Mouse (Mus musculus) stomach, embryonic 16.5 days (tissue): ENCODE measurements around the gene Ctnnd2. TPM values are rescaled to one million over a fixed set of nuclear protein-coding genes. Genes with fewer than 3 reads are reported as not detected.

Experiments
- ATAC-seq: fragments of 200-750 bp; cut with Nextera tagmentation; 2 replicates; pipeline ENCODE4 v1.8.0; 2017; ENCODE audit warnings: moderate number of reproducible peaks, moderate TSS enrichment; ENCODE audit not compliant: insufficient read depth, low FRiP score
- H3K27ac ChIP-seq: fragments of 300-500 bp; sonication (generic); 2 replicates; pipeline ENCODE4 v1.5.1; 2014; ENCODE audit warnings: low read length
- H3K27me3 ChIP-seq: fragments of 300-500 bp; sonication (generic); 2 replicates; pipeline ENCODE4 v1.6.1; 2014; ENCODE audit warnings: low read length, control low read depth, mixed read lengths; ENCODE audit not compliant: control insufficient read depth, insufficient read depth
- H3K36me3 ChIP-seq: fragments of 300-500 bp; sonication (generic); 2 replicates; pipeline ENCODE4 v1.6.1; 2014; ENCODE audit warnings: low read length; ENCODE audit not compliant: control insufficient read depth, insufficient read depth
- H3K4me1 ChIP-seq: fragments of 300-500 bp; sonication (generic); 2 replicates; pipeline ENCODE4 v1.6.1; 2014; ENCODE audit warnings: low read length, control low read depth, mixed read lengths; ENCODE audit not compliant: control insufficient read depth, insufficient read depth
- H3K4me2 ChIP-seq: fragments of 300-500 bp; sonication (generic); 2 replicates; pipeline ENCODE4 v1.6.1; 2014; ENCODE audit warnings: low read depth, low read length, mixed read lengths
- H3K4me3 ChIP-seq: fragments of 300-500 bp; sonication (generic); replicated peaks from 2 replicates; pipeline ENCODE4 v1.5.1; 2014; ENCODE audit warnings: mild to moderate bottlenecking, low read length
- H3K9ac ChIP-seq: fragments of 300-500 bp; sonication (generic); 2 replicates; pipeline ENCODE4 v1.6.1; 2014; ENCODE audit warnings: low read length
- H3K9me3 ChIP-seq: fragments of 300-500 bp; sonication (generic); replicated peaks from 2 replicates; pipeline ENCODE4 v1.6.1; 2016; ENCODE audit warnings: low read length, control low read depth; ENCODE audit not compliant: control insufficient read depth
- WGBS: fragments of 180-500 bp; shearing (Covaris S2); extraction: QIAGEN DNeasy Blood & Tissue Kit; methylation state at CpG from one replicate; pipeline ENCODE4 v1.1.7; 2014; 5-methylcytosine and 5-hydroxymethylcytosine counted together
- polyA plus RNA-seq: library from polyadenylated mRNA; unstranded; fragments of >200 nt; fragmentation: Nextera tagmentation; extraction: Ambion mirVana; gene quantifications from 2 replicates; pipeline ENCODE4 v1.2.1, GENCODE M21; 2015

The Ctnnd2 gene
- polyA plus RNA-seq, 1 experiment from 2014 or later: 2.6 TPM

DNA sequence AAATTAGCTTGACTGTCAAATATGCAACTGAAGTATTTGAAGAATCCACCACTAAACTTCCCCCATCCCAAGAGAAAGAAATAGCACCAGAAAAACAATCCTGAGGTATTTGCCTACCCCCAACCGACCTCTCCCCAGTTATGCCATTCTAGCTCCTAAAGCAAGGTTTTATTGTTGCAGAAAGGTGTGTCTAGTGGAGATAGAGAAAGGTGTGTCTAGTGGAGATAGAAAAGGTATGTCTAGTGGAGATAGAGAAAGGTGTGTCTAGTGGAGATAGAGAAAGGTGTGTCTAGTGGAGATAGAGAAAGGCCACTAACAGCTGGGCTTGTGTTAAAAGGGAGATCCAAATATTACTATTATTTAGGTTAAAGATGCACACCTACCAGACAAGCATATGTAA lies 607.5 kb downstream of the Ctnnd2 start:
- no peak overlapping the region for H3K27ac ChIP-seq
- no peaks in the 10 kb centered on the region for H3K36me3 ChIP-seq
- no peak overlapping the region for H3K9ac ChIP-seq
- no peaks in the 10 kb centered on the region for H3K27me3 ChIP-seq
- H3K9me3 ChIP-seq: no peaks in the 10 kb centered on the region
- no peak overlapping the region for H3K4me3 ChIP-seq
- 56% methylated on average over 1 of the region's 1 CpGs for WGBS
- H3K4me1 ChIP-seq: no peaks in the 10 kb centered on the region
- H3K4me2 ChIP-seq: no peak overlapping the region
- ATAC-seq: no peak

DNA sequence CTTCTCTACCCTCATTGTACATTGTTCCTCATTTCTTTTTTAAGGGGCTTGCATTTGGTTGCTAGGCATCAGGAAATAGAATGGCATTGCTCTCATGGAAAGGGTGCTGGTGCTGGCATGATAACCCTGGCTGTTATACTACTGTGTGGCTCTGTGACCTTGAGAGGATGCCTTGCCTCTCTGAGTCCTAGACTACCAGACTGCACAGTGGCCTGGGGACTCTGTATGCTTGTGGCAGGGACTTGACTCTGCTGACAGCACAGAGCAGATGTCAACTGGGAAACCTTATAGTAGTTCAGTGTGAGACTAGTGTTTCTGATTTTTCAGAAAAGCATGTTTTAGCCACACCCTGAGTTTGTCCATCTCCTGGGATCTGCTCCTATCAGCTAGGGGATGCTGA lies 608.6 kb downstream of the Ctnnd2 start:
- Histone ChIP-seq H3K27ac (no peak overlapping the region), H3K9me3 (no peaks in the 10 kb centered on the region)

DNA sequence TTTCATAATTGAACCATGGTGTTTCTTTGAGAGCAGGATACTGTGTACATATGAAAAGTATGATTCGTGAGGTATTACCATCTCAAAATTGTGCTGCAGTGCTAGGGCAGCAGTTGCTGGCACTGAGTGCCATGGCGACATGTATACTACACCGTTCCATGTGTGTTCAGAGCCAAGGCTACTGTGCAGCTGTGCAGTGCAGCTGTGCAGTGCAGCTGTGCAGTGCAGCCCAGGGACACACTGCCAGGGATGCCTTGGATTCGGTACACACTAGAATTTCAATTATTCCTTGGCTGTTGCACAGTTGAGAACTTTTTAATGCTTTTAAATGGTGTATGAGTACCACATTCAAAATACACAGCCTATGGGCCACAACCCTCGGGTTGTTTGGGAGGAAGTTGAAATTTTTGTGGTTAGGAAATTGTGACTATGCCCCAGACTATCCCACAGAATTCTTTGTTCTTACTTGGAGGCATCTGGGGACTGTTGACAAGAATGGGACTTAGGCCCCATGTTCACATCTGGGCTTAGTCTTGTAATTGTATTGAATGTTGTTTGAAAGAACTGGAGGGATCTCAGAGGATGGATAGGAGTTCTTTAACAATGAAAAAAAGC lies 613.4 kb downstream of the Ctnnd2 start:
- ATAC-seq: no peak
- Histone ChIP-seq H3K4me2 (no peak overlapping the region), H3K9me3 (no peaks in the 10 kb centered on the region), H3K9ac (no peak overlapping the region), H3K4me1 (no peaks in the 10 kb centered on the region), H3K27me3 (no peaks in the 10 kb centered on the region), H3K4me3 (no peak overlapping the region), H3K27ac (no peak overlapping the region), H3K36me3 (no peaks in the 10 kb centered on the region)
- 83% methylated on average over 5 of the region's 5 CpGs for WGBS

More for the DNA sequence above, 608.6 kb downstream of the Ctnnd2 start:
- Histone ChIP-seq H3K4me3 (no peak overlapping the region), H3K4me2 (no peak overlapping the region), H3K27me3 (no peaks in the 10 kb centered on the region), H3K4me1 (no peaks in the 10 kb centered on the region), H3K9ac (no peak overlapping the region), H3K36me3 (no peaks in the 10 kb centered on the region)
- no peak for ATAC-seq

DNA sequence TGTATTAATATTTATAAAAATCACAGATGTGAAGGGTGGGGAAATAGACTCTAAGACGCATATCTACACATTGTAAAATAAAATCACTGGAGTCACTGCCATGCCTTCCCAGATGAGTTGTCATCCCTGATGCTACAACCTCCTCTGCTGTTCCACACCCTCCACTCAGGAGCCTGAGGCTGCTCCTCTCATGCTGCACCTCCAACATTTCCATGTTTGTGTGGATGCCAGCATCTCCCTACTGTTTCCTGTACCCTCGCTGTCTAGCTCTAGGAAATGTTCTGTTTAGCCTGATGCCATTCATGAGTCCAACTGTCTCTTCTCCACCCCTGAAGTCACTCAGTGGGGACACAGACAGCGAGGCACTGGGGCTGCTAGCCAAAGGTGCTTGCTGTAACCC lies 620.9 kb downstream of the Ctnnd2 start:
- H3K36me3 ChIP-seq: no peaks in the 10 kb centered on the region
- ATAC-seq: no peak
- 69% methylated on average over 3 of the region's 3 CpGs for WGBS

DNA sequence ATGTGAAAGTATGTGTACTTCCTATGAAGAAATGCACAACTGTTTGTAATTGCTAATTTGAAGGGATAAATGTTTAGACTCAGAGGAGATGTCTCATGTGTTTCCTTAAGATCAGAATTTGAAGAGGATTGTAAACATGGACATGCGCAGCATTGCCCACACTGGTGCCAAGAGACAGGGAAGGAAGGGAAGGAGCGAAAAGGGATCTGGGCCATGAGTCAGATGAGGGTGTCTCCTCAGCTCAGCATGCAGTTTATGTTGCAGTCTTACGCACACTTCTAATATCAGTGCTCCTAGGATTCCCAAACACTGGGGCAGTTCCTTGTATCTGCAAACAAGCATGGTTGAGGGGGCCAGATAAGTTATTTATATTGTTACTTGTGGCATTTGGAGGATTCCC lies 623.3 kb downstream of the Ctnnd2 start:
- Histone ChIP-seq H3K9me3 (no peaks in the 10 kb centered on the region), H3K27me3 (no peaks in the 10 kb centered on the region), H3K4me1 (no peaks in the 10 kb centered on the region), H3K4me3 (no peak overlapping the region), H3K27ac (no peak overlapping the region), H3K36me3 (no peaks in the 10 kb centered on the region), H3K4me2 (no peak overlapping the region), H3K9ac (no peak overlapping the region)
- no peak for ATAC-seq
- 78% methylated on average over 3 of the region's 3 CpGs for WGBS

More for the DNA sequence above, 620.9 kb downstream of the Ctnnd2 start:
- no peak overlapping the region for H3K4me2 ChIP-seq
- no peaks in the 10 kb centered on the region for H3K4me1 ChIP-seq
- H3K27me3 ChIP-seq: no peaks in the 10 kb centered on the region
- H3K9me3 ChIP-seq: no peaks in the 10 kb centered on the region
- H3K27ac ChIP-seq: no peak overlapping the region
- no peak overlapping the region for H3K9ac ChIP-seq
- no peak overlapping the region for H3K4me3 ChIP-seq

DNA sequence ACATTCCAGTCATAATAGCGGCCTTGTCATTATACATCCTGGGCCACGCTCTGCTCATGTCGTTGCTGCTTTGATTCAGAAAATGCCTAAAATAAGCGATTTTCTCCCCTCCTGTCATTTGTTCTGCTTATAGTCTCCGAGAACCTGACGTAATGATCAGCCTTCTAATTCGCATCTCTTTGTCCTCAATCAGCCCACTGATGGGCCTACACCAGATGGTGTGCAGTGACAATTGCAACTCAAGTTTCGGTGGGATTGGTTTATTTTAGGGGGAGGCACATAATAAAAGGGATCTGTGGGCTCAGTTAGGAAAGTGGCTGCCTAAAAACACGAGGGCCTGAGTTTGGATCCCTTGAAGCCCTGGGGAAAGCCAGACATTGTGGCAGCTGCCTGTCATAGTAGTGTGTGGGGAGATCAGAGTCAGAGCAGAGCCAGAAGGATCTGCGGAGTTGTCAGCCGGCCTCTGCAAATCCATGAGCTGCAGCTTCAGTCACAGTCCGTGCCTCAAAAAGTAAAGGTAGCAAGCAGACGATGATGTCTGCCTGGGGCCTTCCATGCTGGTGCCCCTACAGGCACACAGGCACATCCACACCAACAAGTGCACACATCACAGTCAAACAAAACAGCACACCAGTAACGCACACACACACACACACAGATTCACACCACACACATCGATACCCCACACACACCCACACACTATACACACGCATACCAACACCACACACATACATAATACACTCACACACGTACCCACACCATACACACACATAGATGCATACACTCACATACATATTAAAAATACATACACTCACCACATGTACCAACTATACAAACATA lies 655.3 kb downstream of the Ctnnd2 start:
- Histone ChIP-seq H3K9me3 (no peaks in the 10 kb centered on the region), H3K36me3 (no peaks in the 10 kb centered on the region), H3K4me1 (no peaks in the 10 kb centered on the region), H3K27ac (no peak overlapping the region), H3K27me3 (no peaks in the 10 kb centered on the region), H3K4me3 (no peak overlapping the region), H3K9ac (no peak overlapping the region), H3K4me2 (no peak overlapping the region)
- 79% methylated on average over 17 of the region's 17 CpGs for WGBS
- ATAC-seq: no peak

DNA sequence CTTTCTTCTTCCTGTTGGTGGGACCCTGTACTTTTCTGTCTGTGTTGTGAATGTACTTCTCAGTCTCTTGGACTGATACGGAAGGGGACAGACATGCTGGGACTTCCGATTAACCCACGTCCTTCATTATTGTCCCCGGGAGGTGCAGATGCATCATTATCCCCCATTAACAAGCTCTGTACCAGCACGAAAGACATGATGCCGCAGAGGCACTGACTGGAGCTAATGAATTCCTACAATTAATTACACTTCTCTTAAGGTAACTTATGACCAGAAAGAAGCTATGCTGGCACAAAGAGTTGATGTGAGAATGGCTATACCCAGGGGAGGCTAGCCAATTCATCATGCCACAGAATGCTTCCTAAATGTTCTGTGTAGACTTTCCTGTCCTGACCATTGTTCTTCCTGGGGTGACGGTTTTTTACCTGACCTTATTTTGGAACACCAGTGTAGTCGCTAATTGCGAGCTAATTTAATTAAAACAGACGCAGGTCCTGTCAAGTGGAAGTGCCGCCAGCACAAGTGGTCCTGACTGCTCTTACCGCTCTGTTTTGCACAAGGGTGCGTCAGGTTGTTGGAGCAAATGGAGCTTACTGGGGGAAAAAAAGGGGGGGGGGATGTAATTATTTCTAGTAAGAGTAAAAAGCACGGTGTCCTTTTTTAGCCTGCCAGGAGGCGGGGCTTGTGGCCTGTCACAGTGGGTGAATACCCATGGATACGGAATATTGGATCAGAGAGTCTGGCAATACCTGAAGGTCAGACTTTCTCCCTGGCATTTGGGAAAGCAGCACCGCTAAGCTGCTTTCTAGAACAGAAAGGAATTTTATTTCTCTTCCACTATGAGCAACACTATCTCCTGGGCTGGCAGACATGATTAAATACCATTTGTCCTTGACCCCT lies 685.1 kb downstream of the Ctnnd2 start:
- no peaks in the 10 kb centered on the region for H3K4me1 ChIP-seq
- no peaks in the 10 kb centered on the region for H3K27me3 ChIP-seq
- ATAC-seq: no peak
- H3K27ac ChIP-seq: no peak overlapping the region
- H3K4me2 ChIP-seq: no peak overlapping the region
- H3K4me3 ChIP-seq: no peak overlapping the region
- H3K9ac ChIP-seq: no peak overlapping the region
- H3K36me3 ChIP-seq: no peaks in the 10 kb centered on the region
- 81% methylated on average over 17 of the region's 17 CpGs for WGBS
- no peaks in the 10 kb centered on the region for H3K9me3 ChIP-seq

DNA sequence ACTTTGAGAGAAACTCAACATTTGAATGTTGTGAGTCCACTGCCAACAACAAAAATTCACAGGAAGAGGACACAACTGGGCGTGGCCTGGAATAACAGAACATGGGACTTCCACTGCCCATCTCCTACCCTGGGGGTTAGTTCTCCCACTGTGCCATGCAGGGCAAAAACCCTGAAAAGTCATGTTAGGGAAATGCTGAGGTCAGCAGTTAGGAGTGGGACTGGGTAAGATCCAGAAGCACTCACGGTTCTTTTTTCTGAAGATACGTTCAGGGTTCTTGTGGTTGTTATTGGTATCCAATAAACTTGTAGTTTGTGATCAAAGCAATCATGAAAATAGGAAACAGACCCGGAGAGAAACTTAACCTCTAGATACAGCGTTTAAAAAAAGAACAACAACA lies 695.0 kb downstream of the Ctnnd2 start:
- WGBS: 87% methylated on average over 5 of the region's 5 CpGs
- Histone ChIP-seq H3K9ac (no peak overlapping the region), H3K4me2 (no peak overlapping the region), H3K4me1 (no peaks in the 10 kb centered on the region), H3K9me3 (no peaks in the 10 kb centered on the region), H3K36me3 (no peaks in the 10 kb centered on the region), H3K4me3 (no peak overlapping the region), H3K27me3 (no peaks in the 10 kb centered on the region), H3K27ac (no peak overlapping the region)
- ATAC-seq: no peak
